Mouse (Mus musculus) kidney, postnatal 36 days (tissue): ENCODE measurements around the gene Pcgf1.
A peak's percentile ranks its signal among the peaks of the same experiment; 100 is the strongest.

Source experiments
- DNase-seq, 2 experiments: peaks; one replicate each; pipeline ENCODE4 v3.0.0; 2021 to 2022; ENCODE audit warnings: mixed read lengths in 2 of 2

Gene Pcgf1

GRCm38 (mm10) chr6:83066441-83066840, 11.2 kb upstream of the Pcgf1 start:
- DNase-seq = no peak

GRCm38 (mm10) chr6:83068221-83068620, 9.4 kb upstream of the Pcgf1 start:
- peak in 1 of 2 experiments; percentile 28 for DNase-seq

- peak in 1 of 2 experiments; percentile 66 for DNase-seq
Observed at GRCm38 (mm10) chr6:83068706-83069487, 8.8 kb upstream of the Pcgf1 start.

- DNase-seq = peak in 1 of 2 experiments; percentile 27
Observed at GRCm38 (mm10) chr6:83069488-83070246, 8.0 kb upstream of the Pcgf1 start.

GRCm38 (mm10) chr6:83070247-83070310, 7.6 kb upstream of the Pcgf1 start, which contains the start of gene Tlx2:
Tlx2 (minus strand) TSS chr6:83070293.
- DNase-seq = no peak

- DNase-seq = peak in 1 of 2 experiments; percentile 32
Observed at GRCm38 (mm10) chr6:83070311-83071219, 7.1 kb upstream of the Pcgf1 start.

GRCm38 (mm10) chr6:83071220-83071619, 6.4 kb upstream of the Pcgf1 start:
- no peak for DNase-seq

GRCm38 (mm10) chr6:83074979-83075378, 2.7 kb upstream of the Pcgf1 start:
- peak in 1 of 2 experiments; percentile 43 for DNase-seq

- DNase-seq = peak; percentile 99 to 100
Observed at GRCm38 (mm10) chr6:83078324-83078858, 722 bp downstream of the Pcgf1 start.

- DNase-seq = no peak
Observed at GRCm38 (mm10) chr6:83080210-83080609, 2.5 kb downstream of the Pcgf1 start.

- no peak for DNase-seq
Observed at GRCm38 (mm10) chr6:83083497-83083896, 5.8 kb downstream of the Pcgf1 start.

GRCm38 (mm10) chr6:83084477-83084876, 6.8 kb downstream of the Pcgf1 start:
- peak; percentile 14 to 36 for DNase-seq

GRCm38 (mm10) chr6:83086121-83087035, 8.7 kb downstream of the Pcgf1 start, which contains the start of gene Lbx2:
Lbx2 (plus strand) TSS chr6:83086367.
- peak in 1 of 2 experiments; percentile 25 for DNase-seq

GRCm38 (mm10) chr6:83087205-83087925, 9.7 kb downstream of the Pcgf1 start:
- DNase-seq = peak; percentile 47 to 68

- DNase-seq = no peak
Observed at GRCm38 (mm10) chr6:83087926-83088260, 10.2 kb downstream of the Pcgf1 start.

GRCm38 (mm10) chr6:83092416-83093127, 14.9 kb downstream of the Pcgf1 start:
- DNase-seq = peak; percentile 35 to 71

GRCm38 (mm10) chr6:83095968-83096367, 18.3 kb downstream of the Pcgf1 start:
- DNase-seq = no peak

GRCm38 (mm10) chr6:83098411-83098810, 20.7 kb downstream of the Pcgf1 start:
- peak; percentile 62 to 81 for DNase-seq

GRCm38 (mm10) chr6:83101316-83101687, 23.6 kb downstream of the Pcgf1 start, which contains the start of the genes Ccdc142 and Gm42688:
Ccdc142 (plus strand) TSS chr6:83101601.
Gm42688 (plus strand) TSS chr6:83101617.
- DNase-seq = peak; percentile 94 to 95
